Mouse (Mus musculus): ENCODE measurements around the gene Smg7. TPM values are rescaled to one million over a fixed set of nuclear protein-coding genes. Genes with fewer than 3 reads are reported as not detected.

Smg7 gene
- polyA plus RNA-seq, 1 experiment, result 1.2 TPM

GRCm38 (mm10) chr1:152845211-152845730 is 57.2 kb downstream of the Smg7 start:
- TF ChIP-seq GATA1 (IDR thresholded peaks at IDR 0.05; ENCODE audit: borderline replicate concordance, low read length) (no peak), FLI1 (IDR thresholded peaks at IDR 0.05; ENCODE audit: low read length) (no peak)
- no peak overlapping the region for H3K4me3 ChIP-seq (replicated peaks)
- H3K27me3 ChIP-seq (replicated peaks), result no peaks in the 10 kb centered on the region
- H3K4me1 ChIP-seq, result peaks cover 38% of the 10 kb centered on the region
- H3K36me3 ChIP-seq (replicated peaks; ENCODE audit: low read length), result peaks cover 96% of the 10 kb centered on the region
- H3K9me3 ChIP-seq, result no peaks in the 10 kb centered on the region

GRCm38 (mm10) chr1:152844634-152845033 is 57.8 kb downstream of the Smg7 start:
- H3K4me1 ChIP-seq, result peaks cover 42% of the 10 kb centered on the region
- H3K4me3 ChIP-seq (replicated peaks), result no peak overlapping the region
- H3K36me3 ChIP-seq (replicated peaks; ENCODE audit: low read length), result peaks cover 98% of the 10 kb centered on the region
- no peaks in the 10 kb centered on the region for H3K27me3 ChIP-seq (replicated peaks)
- H3K9me3 ChIP-seq, result no peaks in the 10 kb centered on the region
- TF ChIP-seq FLI1 (IDR thresholded peaks at IDR 0.05; ENCODE audit: low read length) (no peak), GATA1 (IDR thresholded peaks at IDR 0.05; ENCODE audit: borderline replicate concordance, low read length) (no peak)

GRCm38 (mm10) chr1:152841057-152841456 is 61.4 kb downstream of the Smg7 start:
- no peak for TF ChIP-seq FLI1 (IDR thresholded peaks at IDR 0.05; ENCODE audit: low read length)
- no peak for TF ChIP-seq GATA1 (IDR thresholded peaks at IDR 0.05; ENCODE audit: borderline replicate concordance, low read length)
- Histone ChIP-seq H3K4me3 (replicated peaks) (no peak overlapping the region), H3K27me3 (replicated peaks) (no peaks in the 10 kb centered on the region), H3K4me1 (peaks cover 65% of the 10 kb centered on the region), H3K9me3 (no peaks in the 10 kb centered on the region), H3K36me3 (replicated peaks; ENCODE audit: low read length) (peaks cover 96% of the 10 kb centered on the region)

- Histone ChIP-seq H3K4me1 (peaks cover 65% of the 10 kb centered on the region), H3K27me3 (replicated peaks) (no peaks in the 10 kb centered on the region), H3K4me3 (replicated peaks) (no peak overlapping the region), H3K9me3 (no peaks in the 10 kb centered on the region), H3K36me3 (replicated peaks; ENCODE audit: low read length) (peaks cover 95% of the 10 kb centered on the region)
- TF ChIP-seq FLI1 (IDR thresholded peaks at IDR 0.05; ENCODE audit: low read length) (no peak), GATA1 (IDR thresholded peaks at IDR 0.05; ENCODE audit: borderline replicate concordance, low read length) (no peak)
Measured at GRCm38 (mm10) chr1:152840343-152840742, 62.1 kb downstream of the Smg7 start.

GRCm38 (mm10) chr1:152838841-152839240 is 63.6 kb downstream of the Smg7 start:
- peaks cover 95% of the 10 kb centered on the region for H3K36me3 ChIP-seq (replicated peaks; ENCODE audit: low read length)
- TF ChIP-seq GATA1 (IDR thresholded peaks at IDR 0.05; ENCODE audit: borderline replicate concordance, low read length) (no peak), FLI1 (IDR thresholded peaks at IDR 0.05; ENCODE audit: low read length) (no peak)
- H3K27me3 ChIP-seq (replicated peaks), result no peaks in the 10 kb centered on the region
- H3K9me3 ChIP-seq, result no peaks in the 10 kb centered on the region
- no peak overlapping the region for H3K4me3 ChIP-seq (replicated peaks)
- peaks cover 65% of the 10 kb centered on the region for H3K4me1 ChIP-seq

- Histone ChIP-seq H3K36me3 (replicated peaks; ENCODE audit: low read length) (peaks cover 94% of the 10 kb centered on the region), H3K4me1 (peaks cover 63% of the 10 kb centered on the region), H3K4me3 (replicated peaks) (peak overlapping the region; percentile 46)
Measured at GRCm38 (mm10) chr1:152838026-152838702, 64.3 kb downstream of the Smg7 start.

GRCm38 (mm10) chr1:152835061-152835460 is 67.4 kb downstream of the Smg7 start:
- Histone ChIP-seq H3K4me1 (peaks cover 74% of the 10 kb centered on the region), H3K36me3 (replicated peaks; ENCODE audit: low read length) (peaks cover 93% of the 10 kb centered on the region), H3K9me3 (no peaks in the 10 kb centered on the region), H3K27me3 (replicated peaks) (no peaks in the 10 kb centered on the region), H3K4me3 (replicated peaks) (no peak overlapping the region)
- no peak for TF ChIP-seq FLI1 (IDR thresholded peaks at IDR 0.05; ENCODE audit: low read length)
- TF ChIP-seq GATA1 (IDR thresholded peaks at IDR 0.05; ENCODE audit: borderline replicate concordance, low read length), result no peak

More at GRCm38 (mm10) chr1:152838026-152838702, 64.3 kb downstream of the Smg7 start:
- H3K9me3 ChIP-seq, result no peaks in the 10 kb centered on the region
- TF ChIP-seq FLI1 (IDR thresholded peaks at IDR 0.05; ENCODE audit: low read length) (no peak), GATA1 (IDR thresholded peaks at IDR 0.05; ENCODE audit: borderline replicate concordance, low read length) (no peak)
- H3K27me3 ChIP-seq (replicated peaks), result no peaks in the 10 kb centered on the region

- peaks cover 84% of the 10 kb centered on the region for H3K36me3 ChIP-seq (replicated peaks; ENCODE audit: low read length)
Measured at GRCm38 (mm10) chr1:152832316-152832715, 70.1 kb downstream of the Smg7 start.

GRCm38 (mm10) chr1:152831619-152832018 is 70.8 kb downstream of the Smg7 start:
- no peak overlapping the region for H3K4me3 ChIP-seq (replicated peaks)
- peaks cover 45% of the 10 kb centered on the region for H3K4me1 ChIP-seq
- TF ChIP-seq FLI1 (IDR thresholded peaks at IDR 0.05; ENCODE audit: low read length) (no peak), GATA1 (IDR thresholded peaks at IDR 0.05; ENCODE audit: borderline replicate concordance, low read length) (no peak)
- H3K36me3 ChIP-seq (replicated peaks; ENCODE audit: low read length), result peaks cover 81% of the 10 kb centered on the region
- H3K27me3 ChIP-seq (replicated peaks), result no peaks in the 10 kb centered on the region
- no peaks in the 10 kb centered on the region for H3K9me3 ChIP-seq

More at GRCm38 (mm10) chr1:152832316-152832715, 70.1 kb downstream of the Smg7 start:
- TF ChIP-seq GATA1 (IDR thresholded peaks at IDR 0.05; ENCODE audit: borderline replicate concordance, low read length) (no peak), FLI1 (IDR thresholded peaks at IDR 0.05; ENCODE audit: low read length) (no peak)
- H3K27me3 ChIP-seq (replicated peaks), result no peaks in the 10 kb centered on the region
- no peaks in the 10 kb centered on the region for H3K9me3 ChIP-seq
- no peak overlapping the region for H3K4me3 ChIP-seq (replicated peaks)
- peaks cover 52% of the 10 kb centered on the region for H3K4me1 ChIP-seq

GRCm38 (mm10) chr1:152831003-152831402 is 71.4 kb downstream of the Smg7 start:
- H3K9me3 ChIP-seq, result no peaks in the 10 kb centered on the region
- H3K27me3 ChIP-seq (replicated peaks), result no peaks in the 10 kb centered on the region
- TF ChIP-seq FLI1 (IDR thresholded peaks at IDR 0.05; ENCODE audit: low read length), result no peak
- no peak for TF ChIP-seq GATA1 (IDR thresholded peaks at IDR 0.05; ENCODE audit: borderline replicate concordance, low read length)
- peaks cover 49% of the 10 kb centered on the region for H3K4me1 ChIP-seq
- H3K4me3 ChIP-seq (replicated peaks), result no peak overlapping the region
- H3K36me3 ChIP-seq (replicated peaks; ENCODE audit: low read length), result peaks cover 81% of the 10 kb centered on the region

Measured in megakaryocyte, embryonic 14.5 days (primary cell).